Mouse (Mus musculus) MEL (cell line): ENCODE data around the gene Arid5a. TPM values are rescaled to one million over a fixed set of nuclear protein-coding genes. Genes with fewer than 3 reads are reported as not detected.

Experiments
- DNase-seq: peaks from one replicate; pipeline ENCODE4 v3.0.0; 2011; ENCODE audit warnings: low read depth, low spot score
- H3K27ac ChIP-seq: 2 replicates; pipeline ENCODE4 v1.5.1; 2012; ENCODE audit warnings: low read depth, mild to moderate bottlenecking, control low read depth, low read length, moderate library complexity; ENCODE audit not compliant: control insufficient read depth
- H3K27me3 ChIP-seq, 2 experiments: fragments of 150-350 bp in 1 of 2; sonication (generic) in 1 of 2; 2 replicates each; pipeline ENCODE4 v1.6.1; 2012; ENCODE audit warnings: low read length in 2 of 2, mild to moderate bottlenecking in 2 of 2, improper control_type of control experiment in 1 of 2, moderate library complexity in 1 of 2; ENCODE audit not compliant: insufficient read depth in 2 of 2, control insufficient read depth in 1 of 2
- H3K36me3 ChIP-seq, 2 experiments: 2 replicates each; pipeline ENCODE4 v1.6.1; 2012 to 2014; ENCODE audit warnings: low read length in 2 of 2, improper control_type of control experiment in 1 of 2, inconsistent platforms in 1 of 2, mild to moderate bottlenecking in 1 of 2; ENCODE audit not compliant: insufficient read depth in 2 of 2, control insufficient read depth in 1 of 2
- H3K4me1 ChIP-seq, 2 experiments: fragments of 150-350 bp in 1 of 2; sonication (generic) in 1 of 2; 2 replicates each; pipeline ENCODE4 v1.6.1; 2012; ENCODE audit warnings: low read length in 2 of 2, improper control_type of control experiment in 1 of 2, mild to moderate bottlenecking in 1 of 2; ENCODE audit not compliant: insufficient read depth in 2 of 2, control insufficient read depth in 1 of 2
- H3K4me3 ChIP-seq, 2 experiments: fragments of 150-350 bp in 1 of 2; sonication (generic) in 1 of 2; 2 replicates each; pipeline ENCODE4 v1.5.1; 2012; ENCODE audit warnings: low read depth in 2 of 2, low read length in 2 of 2, mild to moderate bottlenecking in 2 of 2, moderate library complexity in 2 of 2, control low read depth in 1 of 2, improper control_type of control experiment in 1 of 2; ENCODE audit not compliant: control insufficient read depth in 1 of 2, insufficient read depth in 1 of 2
- H3K79me2 ChIP-seq: 2 replicates; pipeline ENCODE4 v1.6.1; 2012; ENCODE audit warnings: mild to moderate bottlenecking, low read length, moderate library complexity; ENCODE audit not compliant: control insufficient read depth, poor library complexity, insufficient read depth
- H3K9ac ChIP-seq: 2 replicates; pipeline ENCODE4 v1.6.1; 2012; ENCODE audit warnings: low read depth, mild to moderate bottlenecking, control low read depth, low read length, moderate library complexity; ENCODE audit not compliant: control insufficient read depth, poor library complexity, severe bottlenecking
- H3K9me3 ChIP-seq: fragments of 150-350 bp; sonication (generic); replicated peaks from 2 replicates; pipeline ENCODE4 v1.6.1; 2012; ENCODE audit warnings: mild to moderate bottlenecking, low read length, improper control_type of control experiment, moderate library complexity; ENCODE audit not compliant: insufficient read depth
- CHD1 ChIP-seq: IDR thresholded peaks from 2 replicates; pipeline ENCODE4 v1.6.1; 2012; ENCODE audit warnings: low read depth, mild to moderate bottlenecking, inconsistent platforms, low read length, improper control_type of control experiment
- CHD2 ChIP-seq: IDR thresholded peaks from 2 replicates; pipeline ENCODE4 v1.6.1; 2011; ENCODE audit warnings: low read length, improper control_type of control experiment
- EP300 ChIP-seq, 2 experiments: IDR thresholded peaks; 2 replicates each; pipeline ENCODE4 v1.6.1; 2011; ENCODE audit warnings: improper control_type of control experiment in 2 of 2, low read length in 2 of 2, low read depth in 1 of 2, mild to moderate bottlenecking in 1 of 2
- ETS1 ChIP-seq: IDR thresholded peaks from 2 replicates; pipeline ENCODE4 v1.6.1; 2012; ENCODE audit warnings: low read depth, mild to moderate bottlenecking, inconsistent platforms, low read length, improper control_type of control experiment, moderate library complexity
- GABPA ChIP-seq: IDR thresholded peaks from 2 replicates; pipeline ENCODE4 v1.6.1; 2012; ENCODE audit warnings: low read depth, mild to moderate bottlenecking, inconsistent platforms, low read length, improper control_type of control experiment, moderate library complexity
- HCFC1 ChIP-seq: IDR thresholded peaks from 2 replicates; pipeline ENCODE4 v1.6.1; 2012; ENCODE audit warnings: low read depth, mild to moderate bottlenecking, inconsistent platforms, low read length, improper control_type of control experiment, moderate library complexity
- KAT2A ChIP-seq: conservative IDR thresholded peaks from 2 replicates; pipeline ENCODE4 v1.6.1; 2012; ENCODE audit warnings: low read depth, low read length, improper control_type of control experiment, inconsistent platforms
- MAFK ChIP-seq: IDR thresholded peaks from 2 replicates; pipeline ENCODE4 v1.6.1; 2011; ENCODE audit warnings: low read depth, mild to moderate bottlenecking, low read length, improper control_type of control experiment, borderline replicate concordance
- MAX ChIP-seq: IDR thresholded peaks from 2 replicates; pipeline ENCODE4 v1.6.1; 2011; ENCODE audit warnings: low read length, improper control_type of control experiment
- MAZ ChIP-seq: IDR thresholded peaks from 2 replicates; pipeline ENCODE4 v1.6.1; 2012; ENCODE audit warnings: low read depth, mild to moderate bottlenecking, inconsistent platforms, low read length, improper control_type of control experiment
- MYB ChIP-seq: IDR thresholded peaks from 2 replicates; pipeline ENCODE4 v1.6.1; 2011; ENCODE audit warnings: mild to moderate bottlenecking, low read depth, low read length, improper control_type of control experiment
- MYC ChIP-seq: IDR thresholded peaks from 2 replicates; pipeline ENCODE4 v1.6.1; 2011; ENCODE audit warnings: low read depth, mild to moderate bottlenecking, low read length, improper control_type of control experiment, moderate library complexity
- NELFE ChIP-seq: IDR thresholded peaks from 2 replicates; pipeline ENCODE4 v1.6.1; 2011; ENCODE audit warnings: low read depth, low read length, improper control_type of control experiment
- NRF1 ChIP-seq: IDR thresholded peaks from 2 replicates; pipeline ENCODE4 v1.6.1; 2014; ENCODE audit warnings: low read depth, mild to moderate bottlenecking, inconsistent platforms, low read length, improper control_type of control experiment, moderate library complexity; ENCODE audit not compliant: poor library complexity, insufficient read depth, severe bottlenecking
- POLR2AphosphoS2 ChIP-seq: IDR thresholded peaks from 2 replicates; pipeline ENCODE4 v1.6.1; 2011; ENCODE audit warnings: low read length, improper control_type of control experiment
- POLR2AphosphoS5 ChIP-seq: IDR thresholded peaks from 2 replicates; pipeline ENCODE4 v1.6.1; 2012; ENCODE audit warnings: low read depth, borderline replicate concordance, mild to moderate bottlenecking, inconsistent platforms, low read length, moderate library complexity, mixed read lengths
- SIN3A ChIP-seq: IDR thresholded peaks from 2 replicates; pipeline ENCODE4 v1.6.1; 2012; ENCODE audit warnings: low read length, improper control_type of control experiment, inconsistent platforms
- TAL1 ChIP-seq: IDR thresholded peaks from 2 replicates; pipeline ENCODE4 v1.6.1; 2012; ENCODE audit warnings: mild to moderate bottlenecking, inconsistent platforms, low read length, moderate library complexity, mixed read lengths
- TBP ChIP-seq: IDR thresholded peaks from 2 replicates; pipeline ENCODE4 v1.8.0; 2011; ENCODE audit warnings: low read depth, low read length, improper control_type of control experiment
- TCF12 ChIP-seq: IDR thresholded peaks from 2 replicates; pipeline ENCODE4 v1.6.1; 2014; ENCODE audit warnings: low read depth, mild to moderate bottlenecking, inconsistent platforms, low read length, improper control_type of control experiment, moderate library complexity
- UBTF ChIP-seq: IDR thresholded peaks from 2 replicates; pipeline ENCODE4 v1.6.1; 2012; ENCODE audit warnings: low read depth, mild to moderate bottlenecking, inconsistent platforms, low read length, improper control_type of control experiment, moderate library complexity, borderline replicate concordance; ENCODE audit not compliant: insufficient read depth
- USF1 ChIP-seq: IDR thresholded peaks from 2 replicates; pipeline ENCODE4 v1.6.1; 2014; ENCODE audit warnings: low read depth, mild to moderate bottlenecking, inconsistent platforms, low read length, improper control_type of control experiment, moderate library complexity
- USF2 ChIP-seq, 2 experiments: IDR thresholded peaks; 2 replicates each; pipeline ENCODE4 v1.6.1; 2011 to 2012; ENCODE audit warnings: improper control_type of control experiment in 2 of 2, low read length in 2 of 2, borderline replicate concordance in 1 of 2, inconsistent platforms in 1 of 2, low read depth in 1 of 2, mild to moderate bottlenecking in 1 of 2; ENCODE audit not compliant: insufficient read depth in 1 of 2
- ZKSCAN1 ChIP-seq: IDR thresholded peaks from 2 replicates; pipeline ENCODE4 v1.6.1; 2012; ENCODE audit warnings: low read depth, mild to moderate bottlenecking, inconsistent platforms, low read length, improper control_type of control experiment, moderate library complexity
- ZNF384 ChIP-seq: IDR thresholded peaks from 2 replicates; pipeline ENCODE4 v1.6.1; 2012; ENCODE audit warnings: low read depth, mild to moderate bottlenecking, inconsistent platforms, low read length, improper control_type of control experiment
- polyA plus RNA-seq, 2 experiments: library from polyadenylated mRNA; stranded (reverse) in 1 of 2; unstranded in 1 of 2; fragments of >175 nt in 1 of 2; fragments of >200 nt in 1 of 2; gene quantifications; 2 replicates each; pipeline versions ENCODE4 v1.2.1 to v1.2.4; 2012; ENCODE audit warnings: low replicate concordance in 2 of 2, low read depth in 1 of 2; ENCODE audit not compliant: insufficient read length in 2 of 2, insufficient read depth in 1 of 2, missing spikeins in 1 of 2
- total RNA-seq: library from RNA; depleted of rRNA; stranded (reverse); fragments of 300-350 nt; gene quantifications from 2 replicates; pipeline ENCODE4 v1.2.3, GENCODE M21; 2012

The Arid5a gene
- total and polyA plus RNA-seq, 3 experiments: 4.2 to 9.0 TPM; not detected in 1

DNA sequence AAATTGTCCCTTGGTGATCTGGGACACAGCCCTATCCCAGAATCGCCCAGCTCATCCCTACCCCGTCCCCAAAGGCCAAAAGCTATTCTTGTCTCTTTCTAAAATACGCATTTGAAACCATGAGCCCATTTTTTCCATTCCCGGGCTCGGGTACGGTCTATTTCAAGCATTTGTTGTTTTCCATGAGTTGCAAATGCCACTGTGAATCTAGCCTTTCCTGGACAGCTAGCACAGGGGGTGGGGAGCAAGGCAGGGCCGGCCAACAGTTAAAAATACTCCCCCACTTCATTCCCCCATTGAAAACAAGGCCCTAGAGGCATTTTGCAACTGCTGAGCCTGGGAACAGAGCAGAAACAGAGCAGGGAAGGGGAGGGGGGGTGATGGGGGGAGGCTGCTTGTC is 2.8 kb upstream of the Arid5a start:
- no peak for DNase-seq
- H3K4me3 ChIP-seq: no peak overlapping the region
- no peaks in the 10 kb centered on the region; the same call in 1 of the 2 replicates for H3K79me2 ChIP-seq
- no peak for TF ChIP-seq MYB
- TF ChIP-seq CHD2: no peak
- no peak for TF ChIP-seq USF2 (IDR thresholded peaks at IDR 0.05; ENCODE audit: borderline replicate concordance in 1 of 2, insufficient read depth in 1 of 2, low read depth in 1 of 2, low read length in 2 of 2)
- no peak for TF ChIP-seq POLR2AphosphoS5
- no peak for TF ChIP-seq POLR2AphosphoS2
- no peak for TF ChIP-seq CHD1
- TF ChIP-seq GABPA: no peak
- no peak for TF ChIP-seq HCFC1
- no peak for TF ChIP-seq ETS1
- no peak for TF ChIP-seq KAT2A
- TF ChIP-seq MAX: no peak
- TF ChIP-seq MAZ: no peak
- TF ChIP-seq SIN3A: no peak
- no peak for TF ChIP-seq ZKSCAN1
- no peak for TF ChIP-seq USF1
- TF ChIP-seq NRF1: no peak
- peaks cover 0 to 13% of the 10 kb centered on the region in 2 experiments; a peak in 3 of 4 replicates for H3K4me1 ChIP-seq
- peaks cover 0 to 1% of the 10 kb centered on the region in 2 experiments; a peak in 1 of 4 replicates for H3K27me3 ChIP-seq
- no peaks in the 10 kb centered on the region for H3K9me3 ChIP-seq
- peaks cover 0 to 5% of the 10 kb centered on the region in 2 experiments; a peak in 2 of 4 replicates for H3K36me3 ChIP-seq
- H3K9ac ChIP-seq: no peak overlapping the region
- no peak overlapping the region for H3K27ac ChIP-seq

DNA sequence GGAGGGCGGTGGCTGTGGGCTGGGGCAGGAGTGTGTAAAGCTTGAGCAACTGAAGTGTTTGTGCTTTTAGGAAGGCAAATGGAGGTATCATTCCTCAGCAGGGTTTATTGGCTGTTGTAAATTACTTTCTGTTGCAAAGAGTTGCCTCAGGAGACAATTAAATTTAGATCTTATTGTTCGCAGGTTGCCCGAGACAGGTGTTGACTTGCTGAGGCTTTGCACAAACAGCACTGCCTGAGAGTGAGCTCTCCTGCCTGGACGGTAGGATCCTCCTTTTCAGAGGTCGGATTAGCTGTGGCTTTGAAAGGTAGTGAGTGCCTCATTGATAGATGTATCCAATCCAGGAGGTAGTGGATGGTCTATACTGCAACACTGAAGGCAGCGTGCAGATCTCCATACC is 1.4 kb upstream of the Arid5a start:
- Histone ChIP-seq H3K27me3 (no peaks in the 10 kb centered on the region), H3K4me3 (no peak overlapping the region), H3K9me3 (no peaks in the 10 kb centered on the region), H3K27ac (no peak overlapping the region), H3K79me2 (no peaks in the 10 kb centered on the region; the same call in 1 of the 2 replicates), H3K4me1 (peaks cover 0 to 14% of the 10 kb centered on the region in 2 experiments; a peak in 3 of 4 replicates), H3K9ac (no peak overlapping the region), H3K36me3 (peaks cover 0 to 5% of the 10 kb centered on the region in 2 experiments; a peak in 2 of 4 replicates)
- no peak for TF ChIP-seq ZNF384
- TF ChIP-seq TBP: no peak
- no peak for TF ChIP-seq MAZ
- TF ChIP-seq TCF12: no peak
- no peak for TF ChIP-seq HCFC1
- no peak for TF ChIP-seq GABPA
- no peak for TF ChIP-seq NELFE
- TF ChIP-seq UBTF: no peak
- TF ChIP-seq POLR2AphosphoS5: no peak
- no peak for TF ChIP-seq USF2 (IDR thresholded peaks at IDR 0.05; ENCODE audit: borderline replicate concordance in 1 of 2, insufficient read depth in 1 of 2, low read depth in 1 of 2, low read length in 2 of 2)
- no peak for TF ChIP-seq MAFK
- no peak for TF ChIP-seq MYC
- TF ChIP-seq MAX: no peak
- TF ChIP-seq EP300 (IDR thresholded peaks at IDR 0.05; ENCODE audit: low read depth in 1 of 2, low read length in 2 of 2): no peak
- no peak for TF ChIP-seq TAL1
- no peak for TF ChIP-seq CHD2
- no peak for DNase-seq
